Mouse (Mus musculus) ovary, postnatal 14 days (tissue): ENCODE data around the gene Atad2b.
"Not testable (repeated sequence)": the region's sequence is repeated elsewhere in the genome, so short reads cannot be mapped to it uniquely, and the experiment has no call there.

Source experiments
- DNase-seq: peaks from one replicate; pipeline ENCODE4 v3.0.0; 2022; ENCODE audit warnings: low spot score

Atad2b gene

GRCm38 (mm10) chr12:4916994-4917804 is at the start of gene Atad2b:
Gene Atad2b (plus strand): TSS chr12:4917353.
- DNase-seq = peak; percentile 98

GRCm38 (mm10) chr12:4868924-4869323 is 48.2 kb upstream of the Atad2b start:
- DNase-seq = no peak

- DNase-seq = no peak
Measured at GRCm38 (mm10) chr12:4871260-4871659, 45.9 kb upstream of the Atad2b start.

GRCm38 (mm10) chr12:4872273-4872672 is 44.9 kb upstream of the Atad2b start:
- no peak for DNase-seq

GRCm38 (mm10) chr12:4872983-4873477 is 44.1 kb upstream of the Atad2b start:
- DNase-seq = no peak

- DNase-seq = no peak
Measured at GRCm38 (mm10) chr12:4873531-4873930, 43.6 kb upstream of the Atad2b start.

GRCm38 (mm10) chr12:4874161-4874927 is 42.8 kb upstream of the Atad2b start, which contains the start of gene Mfsd2b:
Gene Mfsd2b (minus strand): TSS chr12:4874359.
- DNase-seq = peak; percentile 50

- no peak for DNase-seq
Measured at GRCm38 (mm10) chr12:4875623-4876022, 41.5 kb upstream of the Atad2b start.

GRCm38 (mm10) chr12:4878296-4878783 is 38.8 kb upstream of the Atad2b start:
- DNase-seq = no peak

GRCm38 (mm10) chr12:4879048-4879447 is 38.1 kb upstream of the Atad2b start:
- no peak for DNase-seq

GRCm38 (mm10) chr12:4882086-4882485 is 35.1 kb upstream of the Atad2b start:
- DNase-seq = no peak

GRCm38 (mm10) chr12:4885062-4885461 is 32.1 kb upstream of the Atad2b start:
- DNase-seq = no peak

GRCm38 (mm10) chr12:4886581-4886980 is 30.6 kb upstream of the Atad2b start:
- not testable (repeated sequence) for DNase-seq

GRCm38 (mm10) chr12:4888739-4889138 is 28.4 kb upstream of the Atad2b start:
- DNase-seq = no peak

GRCm38 (mm10) chr12:4889251-4889650 is 27.9 kb upstream of the Atad2b start:
- no peak for DNase-seq

- DNase-seq = no peak
Measured at GRCm38 (mm10) chr12:4889891-4890290, 27.3 kb upstream of the Atad2b start.

GRCm38 (mm10) chr12:4898024-4898423 is 19.1 kb upstream of the Atad2b start:
- no peak for DNase-seq

GRCm38 (mm10) chr12:4905946-4906345 is 11.2 kb upstream of the Atad2b start:
- no peak for DNase-seq

GRCm38 (mm10) chr12:4906476-4906875 is 10.7 kb upstream of the Atad2b start:
- DNase-seq = no peak

- DNase-seq = peak; percentile 92
Measured at GRCm38 (mm10) chr12:4906951-4907906, 9.9 kb upstream of the Atad2b start, which contains the start of gene Ubxn2a. Gene Ubxn2a (minus strand): TSS chr12:4907705.

GRCm38 (mm10) chr12:4908391-4908790 is 8.8 kb upstream of the Atad2b start:
- no peak for DNase-seq
